Mouse (Mus musculus) liver, postnatal 0 days (tissue): ENCODE data around the gene Smad5.

ENCODE experiments used
- CTCF ChIP-seq: sonication (generic); IDR thresholded peaks from 2 replicates; pipeline ENCODE4 v1.5.1; 2016; ENCODE audit warnings: antibody characterized with exemption, low read depth
- EP300 ChIP-seq: IDR thresholded peaks from 2 replicates; pipeline ENCODE4 v1.6.1; 2016; ENCODE audit warnings: antibody characterized with exemption, low read depth, mild to moderate bottlenecking

GRCm38 (mm10) chr13:56692011-56692410, 10.8 kb upstream of the Smad5 start:
- TF ChIP-seq CTCF (no peak), EP300 (no peak)
